Mouse (Mus musculus) stomach, postnatal 0 days (tissue): ENCODE data around the gene Ncoa1.

Source experiments
- CTCF ChIP-seq: IDR thresholded peaks from 2 replicates; pipeline ENCODE4 v1.5.1; 2016; ENCODE audit warnings: antibody characterized with exemption, low read depth, mild to moderate bottlenecking, moderate library complexity
- EP300 ChIP-seq: optimal IDR thresholded peaks from 2 replicates; pipeline ENCODE3; 2016; ENCODE audit warnings: antibody characterized with exemption

DNA sequence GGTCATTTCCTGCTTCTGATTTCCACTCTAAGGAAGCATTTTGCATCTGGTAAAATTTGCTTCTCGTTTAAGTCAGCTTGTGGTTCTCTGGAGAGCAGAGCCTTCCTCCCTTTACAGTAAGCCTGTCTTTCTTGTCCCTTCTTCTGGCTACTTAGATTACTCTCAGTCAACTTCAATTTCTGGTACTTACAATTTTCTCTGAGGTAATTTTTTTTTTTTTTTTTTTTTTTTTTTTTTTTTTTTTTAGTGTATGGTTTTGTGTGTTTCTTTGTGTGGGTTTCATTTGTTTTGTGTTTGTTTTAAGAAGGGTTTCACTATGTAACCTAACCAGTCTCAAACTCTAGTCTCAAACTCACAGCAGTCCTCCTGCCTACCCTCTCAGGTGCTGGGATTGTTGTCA, 31.2 kb upstream of the Ncoa1 start:
- TF ChIP-seq CTCF, result no peak
- TF ChIP-seq EP300, result no peak
